Mouse (Mus musculus) heart, embryonic 16.5 days (tissue): ENCODE results near the gene Tead3. TPM values are rescaled to one million over a fixed set of nuclear protein-coding genes. Genes with fewer than 3 reads are reported as not detected.
"Not testable (repeated sequence)": the region's sequence is repeated elsewhere in the genome, so short reads cannot be mapped to it uniquely, and the experiment has no call there.

Source experiments
- ATAC-seq: fragments of 200-750 bp; cut with Nextera tagmentation; replicated peaks from 2 replicates; pipeline ENCODE4 v1.8.0; 2017; ENCODE audit warnings: moderate number of reproducible peaks; ENCODE audit not compliant: insufficient read depth, low FRiP score; ENCODE audit errors: extremely low read depth
- H3K27ac ChIP-seq: fragments of 300-500 bp; sonication (generic); 2 replicates; pipeline ENCODE4 v1.5.1; 2014; ENCODE audit warnings: mild to moderate bottlenecking, low read length, control low read depth, moderate library complexity
- H3K27me3 ChIP-seq: fragments of 300-500 bp; sonication (generic); 2 replicates; pipeline ENCODE4 v1.6.1; 2014; ENCODE audit warnings: low read length, mixed read lengths; ENCODE audit not compliant: control insufficient read depth, insufficient read depth
- H3K36me3 ChIP-seq: fragments of 300-500 bp; sonication (generic); 2 replicates; pipeline ENCODE4 v1.6.1; 2014; ENCODE audit not compliant: control insufficient read depth, insufficient read depth
- H3K4me1 ChIP-seq: fragments of 300-500 bp; sonication (generic); 2 replicates; pipeline ENCODE4 v1.6.1; 2014; ENCODE audit warnings: low read length, mixed read lengths; ENCODE audit not compliant: control insufficient read depth, insufficient read depth
- H3K4me2 ChIP-seq: fragments of 300-500 bp; sonication (generic); 2 replicates; pipeline ENCODE4 v1.6.1; 2014; ENCODE audit warnings: low read depth, mild to moderate bottlenecking, control low read depth, low read length
- H3K4me3 ChIP-seq: fragments of 300-500 bp; sonication (generic); 2 replicates; pipeline ENCODE4 v1.5.1; 2014; ENCODE audit warnings: mild to moderate bottlenecking, control low read depth, low read length
- H3K9ac ChIP-seq: fragments of 300-500 bp; sonication (generic); 2 replicates; pipeline ENCODE4 v1.6.1; 2014; ENCODE audit warnings: low read length, control low read depth
- H3K9me3 ChIP-seq: fragments of 300-500 bp; sonication (generic); replicated peaks from 2 replicates; pipeline ENCODE4 v1.6.1; 2016; ENCODE audit warnings: low read length; ENCODE audit not compliant: control insufficient read depth
- WGBS: fragments of 180-500 bp; shearing (Covaris S2); extraction: QIAGEN DNeasy Blood & Tissue Kit; methylation state at CpG from one replicate; pipeline ENCODE4 v1.1.7; 2014; 5-methylcytosine and 5-hydroxymethylcytosine counted together
- polyA plus RNA-seq: library from polyadenylated mRNA; unstranded; fragments of >200 nt; fragmentation: Nextera tagmentation; extraction: Ambion mirVana; gene quantifications from 2 replicates; pipeline ENCODE4 v1.2.1, GENCODE M21; 2015

Tead3 gene
- polyA plus RNA-seq, 1 experiment from 2014 or later: 6.2 TPM

GRCm38 (mm10) chr17:28328946-28329345 lies 21.7 kb downstream of the Tead3 start:
- peak overlapping the region; percentile 82 for H3K4me2 ChIP-seq
- H3K9me3 ChIP-seq: peaks cover 3% of the 10 kb centered on the region; the same call in 1 of the 2 replicates
- H3K4me1 ChIP-seq: peaks cover 20% of the 10 kb centered on the region
- peak overlapping the region; percentile 93 for H3K9ac ChIP-seq
- H3K36me3 ChIP-seq: peaks cover 29% of the 10 kb centered on the region
- ATAC-seq: peak; percentile 2; the same call in 1 of the 2 replicates
- H3K4me3 ChIP-seq: peak overlapping the region; percentile 79
- no peaks in the 10 kb centered on the region for H3K27me3 ChIP-seq
- WGBS: 1% methylated on average over 25 of the region's 25 CpGs
- peak overlapping the region; percentile 93 for H3K27ac ChIP-seq

- peaks cover 29% of the 10 kb centered on the region for H3K36me3 ChIP-seq
- H3K4me1 ChIP-seq: peaks cover 20% of the 10 kb centered on the region
- H3K4me2 ChIP-seq: peak within 1 kb of the TSS; percentile 82
- peaks cover 3% of the 10 kb centered on the region; the same call in 1 of the 2 replicates for H3K9me3 ChIP-seq
- H3K9ac ChIP-seq: peak within 1 kb of the TSS; percentile 93
- peak within 1 kb of the TSS; percentile 93 for H3K27ac ChIP-seq
- peak; percentile 86 for ATAC-seq
- H3K4me3 ChIP-seq: peak within 1 kb of the TSS; percentile 79
- no peaks in the 10 kb centered on the region for H3K27me3 ChIP-seq
- WGBS: under 1% methylated on average over 67 of the region's 67 CpGs
These were observed 22.2 kb downstream of the Tead3 start, which contains the start of gene Rpl10a for GRCm38 (mm10) chr17:28328366-28328928. Gene Rpl10a, plus strand, starts transcription at chr17:28328471.

DNA sequence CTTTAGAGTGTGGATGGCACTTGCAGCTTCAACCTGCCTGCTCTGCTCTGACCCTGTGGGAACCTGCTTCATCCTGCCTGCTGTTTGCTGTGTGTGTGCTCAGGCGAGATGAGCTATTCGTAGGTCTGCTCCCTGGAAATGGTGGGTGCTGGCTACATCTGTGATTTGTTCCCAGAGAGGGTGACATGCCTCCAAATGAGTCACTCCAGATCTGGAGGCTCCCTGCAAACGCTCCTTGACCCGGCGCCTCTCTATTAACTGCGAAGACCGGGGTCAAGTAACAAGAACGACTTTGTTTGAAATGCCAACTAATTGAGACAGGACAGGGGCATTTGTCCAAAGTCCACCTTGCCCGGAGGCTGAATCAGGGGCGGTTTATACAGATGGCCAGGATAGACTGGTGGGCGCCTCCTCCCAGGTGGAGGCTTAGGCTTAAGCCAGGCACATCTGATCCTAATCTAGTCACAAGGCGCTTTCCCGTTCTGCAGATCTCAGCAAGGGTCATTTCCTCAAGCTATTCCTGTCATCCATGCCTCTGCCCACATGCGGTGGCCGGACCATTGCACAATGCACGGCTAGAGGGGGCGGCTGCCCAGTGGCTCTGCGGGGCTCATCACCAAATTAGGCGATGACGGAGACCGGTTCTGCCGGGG lies 22.8 kb downstream of the Tead3 start:
- Histone ChIP-seq H3K36me3 (peaks cover 29% of the 10 kb centered on the region), H3K9ac (peak overlapping the region; percentile 82), H3K27ac (peak overlapping the region; percentile 93), H3K9me3 (peaks cover 3% of the 10 kb centered on the region; the same call in 1 of the 2 replicates), H3K4me3 (peak overlapping the region; percentile 79), H3K4me1 (peaks cover 16% of the 10 kb centered on the region), H3K27me3 (no peaks in the 10 kb centered on the region), H3K4me2 (peak overlapping the region; percentile 82)
- ATAC-seq: peak; percentile 25
- WGBS: 12% methylated on average over 22 of the region's 22 CpGs

GRCm38 (mm10) chr17:28326951-28327350 lies 23.7 kb downstream of the Tead3 start:
- no peak overlapping the region for H3K27ac ChIP-seq
- no peak overlapping the region for H3K9ac ChIP-seq
- H3K4me2 ChIP-seq: no peak overlapping the region
- ATAC-seq: no peak
- WGBS: 77% methylated on average over 3 of the region's 3 CpGs
- H3K27me3 ChIP-seq: no peaks in the 10 kb centered on the region
- H3K4me1 ChIP-seq: peaks cover 15% of the 10 kb centered on the region
- H3K36me3 ChIP-seq: peaks cover 29% of the 10 kb centered on the region
- peaks cover 3% of the 10 kb centered on the region; the same call in 1 of the 2 replicates for H3K9me3 ChIP-seq
- H3K4me3 ChIP-seq: no peak overlapping the region

DNA sequence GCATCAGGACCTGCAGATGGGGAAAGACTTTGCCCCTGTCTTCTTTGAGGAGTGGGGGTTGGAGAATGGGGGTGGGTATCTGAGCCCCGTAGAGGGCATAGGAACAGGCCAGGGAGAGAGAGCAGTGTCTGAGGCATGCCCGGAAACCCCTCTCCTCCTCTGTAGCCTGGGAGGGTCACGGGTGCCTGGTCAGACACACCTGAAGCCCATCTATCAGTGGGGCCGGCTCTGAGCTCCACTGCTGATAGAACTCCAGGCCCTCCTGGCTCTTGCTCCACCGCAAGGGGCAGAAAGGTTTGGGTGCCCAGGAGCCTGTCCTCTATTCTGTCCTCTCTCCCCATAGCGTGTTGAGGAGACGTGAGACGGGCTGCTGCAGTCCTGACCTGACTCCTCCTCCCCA lies 24.9 kb downstream of the Tead3 start:
- 86% methylated on average over 8 of the region's 8 CpGs for WGBS
- ATAC-seq: no peak
- H3K4me1 ChIP-seq: peaks cover 15% of the 10 kb centered on the region
- no peak overlapping the region for H3K4me2 ChIP-seq
- H3K27me3 ChIP-seq: no peaks in the 10 kb centered on the region
- no peak overlapping the region for H3K4me3 ChIP-seq
- H3K36me3 ChIP-seq: peaks cover 24% of the 10 kb centered on the region
- no peak overlapping the region for H3K9ac ChIP-seq
- H3K27ac ChIP-seq: no peak overlapping the region
- H3K9me3 ChIP-seq: peaks cover 3% of the 10 kb centered on the region; the same call in 1 of the 2 replicates

- H3K4me1 ChIP-seq, H3K4me3 ChIP-seq, H3K4me2 ChIP-seq, ATAC-seq, H3K9ac ChIP-seq, H3K27ac ChIP-seq, H3K9me3 ChIP-seq, H3K27me3 ChIP-seq: not testable (repeated sequence)
- 91% methylated on average over 7 of the region's 7 CpGs for WGBS
- peaks cover 17% of the 10 kb centered on the region for H3K36me3 ChIP-seq
These were observed 26.2 kb downstream of the Tead3 start for GRCm38 (mm10) chr17:28324416-28324815.

DNA sequence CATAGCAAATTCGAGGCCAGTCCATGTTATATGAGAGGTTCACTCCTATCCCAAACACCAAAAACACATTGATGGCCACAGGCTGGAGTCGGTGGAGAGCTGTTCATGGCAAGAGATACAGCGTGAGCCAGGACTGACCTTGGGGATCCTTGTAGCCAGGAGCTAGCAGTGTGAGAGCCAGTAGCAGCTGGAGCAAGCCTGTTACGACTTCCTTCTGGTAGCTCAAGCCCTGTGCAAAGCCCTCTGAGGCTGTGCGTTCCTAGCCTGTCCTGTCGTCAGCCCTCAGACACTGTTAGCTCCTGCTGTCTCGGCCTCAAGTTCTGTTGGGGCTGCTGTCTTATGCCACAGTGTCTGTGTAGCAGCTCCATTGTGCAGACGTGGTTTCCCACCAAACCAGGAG lies 26.8 kb downstream of the Tead3 start:
- 82% methylated on average over 8 of the region's 8 CpGs for WGBS
- H3K9me3 ChIP-seq: peaks cover 3% of the 10 kb centered on the region; the same call in 1 of the 2 replicates
- H3K27me3 ChIP-seq: no peaks in the 10 kb centered on the region
- no peak overlapping the region for H3K4me2 ChIP-seq
- H3K4me1 ChIP-seq: peaks cover 5% of the 10 kb centered on the region; the same call in 1 of the 2 replicates
- peaks cover 19% of the 10 kb centered on the region for H3K36me3 ChIP-seq
- H3K4me3 ChIP-seq: no peak overlapping the region
- H3K27ac ChIP-seq: no peak overlapping the region
- H3K9ac ChIP-seq: no peak overlapping the region
- ATAC-seq: no peak

DNA sequence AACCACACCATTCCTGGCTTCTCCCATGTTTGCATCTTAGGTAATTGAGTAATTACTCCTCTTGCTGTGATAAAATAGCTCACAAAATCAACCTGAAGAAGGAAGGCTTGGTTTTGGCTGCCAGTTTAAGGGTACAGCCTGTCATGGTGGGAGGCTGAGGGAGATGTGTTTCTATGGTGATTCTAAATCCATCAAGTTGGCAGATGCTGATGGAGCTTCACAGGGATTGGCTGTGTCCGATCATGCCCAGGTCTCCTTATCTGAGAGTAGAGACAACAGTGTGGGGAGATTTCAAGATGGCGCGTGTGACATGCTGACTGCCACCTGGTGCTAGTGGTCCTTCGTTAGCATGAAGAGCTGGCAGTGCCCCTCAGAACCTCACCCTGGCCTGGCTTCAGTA lies 28.9 kb downstream of the Tead3 start:
- Histone ChIP-seq H3K27me3 (no peaks in the 10 kb centered on the region), H3K27ac (no peak overlapping the region), H3K9ac (no peak overlapping the region), H3K4me3 (no peak overlapping the region), H3K36me3 (peaks cover 34% of the 10 kb centered on the region), H3K4me2 (no peak overlapping the region), H3K4me1 (no peaks in the 10 kb centered on the region), H3K9me3 (peaks cover 3% of the 10 kb centered on the region; the same call in 1 of the 2 replicates)
- WGBS: 87% methylated on average over 4 of the region's 4 CpGs
- ATAC-seq: no peak

GRCm38 (mm10) chr17:28317725-28318124 lies 32.9 kb downstream of the Tead3 start:
- WGBS: 88% methylated on average over 9 of the region's 9 CpGs
- Histone ChIP-seq H3K4me1 (peaks cover 6% of the 10 kb centered on the region), H3K27ac (no peak overlapping the region), H3K9me3 (no peaks in the 10 kb centered on the region), H3K9ac (no peak overlapping the region), H3K4me2 (no peak overlapping the region), H3K27me3 (no peaks in the 10 kb centered on the region), H3K4me3 (no peak overlapping the region), H3K36me3 (peaks cover 30% of the 10 kb centered on the region)
- no peak for ATAC-seq
